Mouse (Mus musculus): Measurements from ENCODE around the gene Rbm20. TPM values are rescaled to one million over a fixed set of nuclear protein-coding genes. Genes with fewer than 3 reads are reported as not detected.
A peak's percentile ranks its signal among the peaks of the same experiment; 100 is the strongest.

The Rbm20 gene
- total RNA-seq, 1 experiment, result 2.5 TPM

GRCm38 (mm10) chr19:53722186-53722585 lies 45.1 kb downstream of the Rbm20 start:
- no peak for TF ChIP-seq MAFK (IDR thresholded peaks at IDR 0.05; ENCODE audit: insufficient read depth, low read depth, low read length)
- no peak for TF ChIP-seq CHD2 (IDR thresholded peaks at IDR 0.05; ENCODE audit: low read depth, low read length)
- TF ChIP-seq ZNF384 (IDR thresholded peaks at IDR 0.05; ENCODE audit: low read depth, low read length), result no peak
- TF ChIP-seq ZC3H11A (IDR thresholded peaks at IDR 0.05; ENCODE audit: borderline replicate concordance, low read depth, low read length), result no peak
- TF ChIP-seq HCFC1 (IDR thresholded peaks at IDR 0.05; ENCODE audit: borderline replicate concordance, insufficient read depth, low read length), result no peak

GRCm38 (mm10) chr19:53724053-53724452 lies 46.9 kb downstream of the Rbm20 start:
- in situ Hi-C loops (cut with MboI; ENCODE audit: low sequenced_read_pairs in 2 of 2, unreplicated experiment in 2 of 2), result no loop called here
- TF ChIP-seq CHD2 (IDR thresholded peaks at IDR 0.05; ENCODE audit: low read depth, low read length), result no peak
- no peak for TF ChIP-seq MAFK (IDR thresholded peaks at IDR 0.05; ENCODE audit: insufficient read depth, low read depth, low read length)
- TF ChIP-seq HCFC1 (IDR thresholded peaks at IDR 0.05; ENCODE audit: borderline replicate concordance, insufficient read depth, low read length), result no peak
- TF ChIP-seq ZNF384 (IDR thresholded peaks at IDR 0.05; ENCODE audit: low read depth, low read length), result no peak
- TF ChIP-seq ZC3H11A (IDR thresholded peaks at IDR 0.05; ENCODE audit: borderline replicate concordance, low read depth, low read length), result no peak
- Histone ChIP-seq H3K27ac (ENCODE audit: insufficient read depth, low read depth, low read length, poor library complexity, severe bottlenecking) (no peak overlapping the region), H3K9me3 (ENCODE audit: control insufficient read depth, insufficient read depth, low read depth, low read length) (no peaks in the 10 kb centered on the region), H3K4me1 (ENCODE audit: control insufficient read depth in 2 of 2, insufficient read depth in 2 of 2, low read length in 2 of 2, poor library complexity in 1 of 2) (peaks cover 11 to 16% of the 10 kb centered on the region in 2 experiments; a peak in 2 of 4 replicates), H3K36me3 (ENCODE audit: control insufficient read depth, insufficient read depth, low read length, poor library complexity, severe bottlenecking) (no peaks in the 10 kb centered on the region), H3K4me3 (ENCODE audit: insufficient read depth in 1 of 2, low read depth in 1 of 2, low read length in 2 of 2, poor library complexity in 1 of 2, severe bottlenecking in 1 of 2) (no peak overlapping the region), H3K9ac (ENCODE audit: insufficient read depth, low read depth, low read length, poor library complexity, severe bottlenecking) (no peak overlapping the region)
- DNase-seq (ENCODE audit: low read depth, low spot score), result no peak

More at GRCm38 (mm10) chr19:53722186-53722585, 45.1 kb downstream of the Rbm20 start:
- DNase-seq (ENCODE audit: low read depth, low spot score), result no peak
- peaks cover 5 to 11% of the 10 kb centered on the region in 2 experiments; a peak in 2 of 4 replicates for H3K4me1 ChIP-seq (ENCODE audit: control insufficient read depth in 2 of 2, insufficient read depth in 2 of 2, low read length in 2 of 2, poor library complexity in 1 of 2)
- H3K9ac ChIP-seq (ENCODE audit: insufficient read depth, low read depth, low read length, poor library complexity, severe bottlenecking), result no peak overlapping the region
- no peaks in the 10 kb centered on the region for H3K36me3 ChIP-seq (ENCODE audit: control insufficient read depth, insufficient read depth, low read length, poor library complexity, severe bottlenecking)
- H3K27ac ChIP-seq (ENCODE audit: insufficient read depth, low read depth, low read length, poor library complexity, severe bottlenecking), result no peak overlapping the region
- H3K9me3 ChIP-seq (ENCODE audit: control insufficient read depth, insufficient read depth, low read depth, low read length), result no peaks in the 10 kb centered on the region
- no peak overlapping the region for H3K4me3 ChIP-seq (ENCODE audit: insufficient read depth in 1 of 2, low read depth in 1 of 2, low read length in 2 of 2, poor library complexity in 1 of 2, severe bottlenecking in 1 of 2)
- in situ Hi-C loops (cut with MboI; ENCODE audit: low sequenced_read_pairs in 2 of 2, unreplicated experiment in 2 of 2), result no loop called here

GRCm38 (mm10) chr19:53726340-53726739 lies 49.2 kb downstream of the Rbm20 start:
- DNase-seq (ENCODE audit: low read depth, low spot score), result no peak
- TF ChIP-seq HCFC1 (IDR thresholded peaks at IDR 0.05; ENCODE audit: borderline replicate concordance, insufficient read depth, low read length), result no peak
- Histone ChIP-seq H3K9ac (ENCODE audit: insufficient read depth, low read depth, low read length, poor library complexity, severe bottlenecking) (peak overlapping the region; percentile 32; the same call in 1 of the 2 replicates), H3K27ac (ENCODE audit: insufficient read depth, low read depth, low read length, poor library complexity, severe bottlenecking) (no peak overlapping the region), H3K9me3 (ENCODE audit: control insufficient read depth, insufficient read depth, low read depth, low read length) (no peaks in the 10 kb centered on the region), H3K4me1 (ENCODE audit: control insufficient read depth in 2 of 2, insufficient read depth in 2 of 2, low read length in 2 of 2, poor library complexity in 1 of 2) (peaks cover 11 to 16% of the 10 kb centered on the region in 2 experiments; a peak in 2 of 4 replicates), H3K36me3 (ENCODE audit: control insufficient read depth, insufficient read depth, low read length, poor library complexity, severe bottlenecking) (no peaks in the 10 kb centered on the region), H3K4me3 (ENCODE audit: insufficient read depth in 1 of 2, low read depth in 1 of 2, low read length in 2 of 2, poor library complexity in 1 of 2, severe bottlenecking in 1 of 2) (peak overlapping the region in 1 of 2 experiments; percentile 15; a peak in 2 of 4 replicates)
- in situ Hi-C loops (cut with MboI; ENCODE audit: low sequenced_read_pairs in 2 of 2, unreplicated experiment in 2 of 2), result no loop called here

GRCm38 (mm10) chr19:53726755-53727154 lies 49.6 kb downstream of the Rbm20 start:
- no peak overlapping the region for H3K27ac ChIP-seq (ENCODE audit: insufficient read depth, low read depth, low read length, poor library complexity, severe bottlenecking)
- TF ChIP-seq MAFK (IDR thresholded peaks at IDR 0.05; ENCODE audit: insufficient read depth, low read depth, low read length) (peak; percentile 34; the same call in 1 of the 2 replicates), ZC3H11A (IDR thresholded peaks at IDR 0.05; ENCODE audit: borderline replicate concordance, low read depth, low read length) (no peak)
- no peaks in the 10 kb centered on the region for H3K36me3 ChIP-seq (ENCODE audit: control insufficient read depth, insufficient read depth, low read length, poor library complexity, severe bottlenecking)
- H3K9ac ChIP-seq (ENCODE audit: insufficient read depth, low read depth, low read length, poor library complexity, severe bottlenecking), result no peak overlapping the region; the same call in 1 of the 2 replicates
- H3K4me1 ChIP-seq (ENCODE audit: control insufficient read depth in 2 of 2, insufficient read depth in 2 of 2, low read length in 2 of 2, poor library complexity in 1 of 2), result peaks cover 11 to 16% of the 10 kb centered on the region in 2 experiments; a peak in 2 of 4 replicates
- in situ Hi-C loops (cut with MboI; ENCODE audit: low sequenced_read_pairs in 2 of 2, unreplicated experiment in 2 of 2), result no loop called here
- H3K4me3 ChIP-seq (ENCODE audit: insufficient read depth in 1 of 2, low read depth in 1 of 2, low read length in 2 of 2, poor library complexity in 1 of 2, severe bottlenecking in 1 of 2), result peak overlapping the region in 1 of 2 experiments; percentile 27; a peak in 2 of 4 replicates
- H3K9me3 ChIP-seq (ENCODE audit: control insufficient read depth, insufficient read depth, low read depth, low read length), result no peaks in the 10 kb centered on the region
- DNase-seq (ENCODE audit: low read depth, low spot score), result no peak

GRCm38 (mm10) chr19:53727277-53727676 lies 50.2 kb downstream of the Rbm20 start:
- DNase-seq (ENCODE audit: low read depth, low spot score), result peak; percentile 76
- Histone ChIP-seq H3K4me3 (ENCODE audit: insufficient read depth in 1 of 2, low read depth in 1 of 2, low read length in 2 of 2, poor library complexity in 1 of 2, severe bottlenecking in 1 of 2) (peak overlapping the region in 1 of 2 experiments; percentile 27; a peak in 2 of 4 replicates), H3K9ac (ENCODE audit: insufficient read depth, low read depth, low read length, poor library complexity, severe bottlenecking) (peak overlapping the region; percentile 16; the same call in 1 of the 2 replicates), H3K9me3 (ENCODE audit: control insufficient read depth, insufficient read depth, low read depth, low read length) (no peaks in the 10 kb centered on the region), H3K36me3 (ENCODE audit: control insufficient read depth, insufficient read depth, low read length, poor library complexity, severe bottlenecking) (no peaks in the 10 kb centered on the region), H3K27ac (ENCODE audit: insufficient read depth, low read depth, low read length, poor library complexity, severe bottlenecking) (no peak overlapping the region), H3K4me1 (ENCODE audit: control insufficient read depth in 2 of 2, insufficient read depth in 2 of 2, low read length in 2 of 2, poor library complexity in 1 of 2) (peaks cover 11 to 16% of the 10 kb centered on the region in 2 experiments; a peak in 2 of 4 replicates)
- peak; percentile 79 for TF ChIP-seq MAFK (IDR thresholded peaks at IDR 0.05; ENCODE audit: insufficient read depth, low read depth, low read length)
- no peak for TF ChIP-seq HCFC1 (IDR thresholded peaks at IDR 0.05; ENCODE audit: borderline replicate concordance, insufficient read depth, low read length)
- in situ Hi-C loops (cut with MboI; ENCODE audit: low sequenced_read_pairs in 2 of 2, unreplicated experiment in 2 of 2), result no loop called here
